Comparison of ENCODE assay signal across 8 mouse cellular contexts in genomic region chr9:48480411-48481213, GRCm38 (mm10). TPM values are rescaled to one million over a fixed set of nuclear protein-coding genes. Genes with fewer than 3 reads are reported as not detected.
DNase-seq lines count a peak whose midpoint lies in the region; ATAC-seq and TF ChIP-seq lines count a peak whose summit lies in the region.

TSS of gene Rexo2 (minus strand) at chr9:48480623.

- 1% methylated on average over 47 of the region's 49 CpGs for WGBS in kidney, embryonic 14.5 days
- WGBS in limb, embryonic 15.5 days = under 1% methylated on average over 49 of the region's 49 CpGs

- ATAC-seq in kidney, embryonic 14.5 days (ENCODE audit: low FRiP score, low TSS enrichment) = peak; percentile 98
- ATAC-seq in limb, embryonic 15.5 days (ENCODE audit: insufficient number of reproducible peaks, low FRiP score, low TSS enrichment, low read depth) = peak; percentile 97

- no peak for TF ChIP-seq CTCF in bone marrow macrophage, adult 2 months (IDR thresholded peaks at IDR 0.05; ENCODE audit: low read depth, low read length)
- TF ChIP-seq CTCF in embryonic fibroblast, embryonic 13.5 days (IDR thresholded peaks at IDR 0.05; ENCODE audit: borderline replicate concordance, insufficient read depth, low read length) = no peak

- no peaks in the 10 kb centered on the region for H3K9me3 ChIP-seq in kidney, embryonic 14.5 days (ENCODE audit: control insufficient read depth, low read length)
- no peaks in the 10 kb centered on the region for H3K9me3 ChIP-seq in limb, embryonic 15.5 days

- no peaks in the 10 kb centered on the region for H3K27me3 ChIP-seq in kidney, embryonic 14.5 days (ENCODE audit: control insufficient read depth, insufficient read depth, low read length)
- H3K27me3 ChIP-seq in limb, embryonic 15.5 days = no peaks in the 10 kb centered on the region

- DNase-seq in A20 (ENCODE audit: low read depth, low spot score) = peak; percentile 94
- peak; percentile 95 for DNase-seq in heart, adult 9 months (ENCODE audit: low spot score in 2 of 2)
- peak; percentile 86 for DNase-seq in monocyte, adult 2 months (ENCODE audit: low read depth in 1 of 2, low spot score in 2 of 2)
- peak; percentile 96 for DNase-seq in spleen, postnatal 36 days (ENCODE audit: low spot score in 2 of 2)

- peak within 1 kb of the TSS; percentile 69 for H3K4me3 ChIP-seq in bone marrow macrophage, adult 2 months (ENCODE audit: insufficient read depth, low read length)
- peak within 1 kb of the TSS; percentile 88 for H3K4me3 ChIP-seq in embryonic fibroblast, embryonic 13.5 days (ENCODE audit: insufficient read depth, low read length)
- H3K4me3 ChIP-seq in kidney, embryonic 14.5 days (ENCODE audit: low read length) = peak within 1 kb of the TSS; percentile 78
- peak within 1 kb of the TSS; percentile 92 for H3K4me3 ChIP-seq in limb, embryonic 15.5 days

- H3K4me2 ChIP-seq in kidney, embryonic 14.5 days (replicated peaks; ENCODE audit: low read depth, low read length) = peak within 1 kb of the TSS; percentile 70
- peak within 1 kb of the TSS; percentile 73 for H3K4me2 ChIP-seq in limb, embryonic 15.5 days

- TF ChIP-seq POLR2A in bone marrow macrophage, adult 2 months (IDR thresholded peaks at IDR 0.05; ENCODE audit: borderline replicate concordance, low read depth, low read length) = no peak
- peak; percentile 83 for TF ChIP-seq POLR2A in embryonic fibroblast, embryonic 13.5 days (IDR thresholded peaks at IDR 0.05; ENCODE audit: low read depth, low read length)

- peaks cover 6% of the 10 kb centered on the region for H3K36me3 ChIP-seq in kidney, embryonic 14.5 days (ENCODE audit: control insufficient read depth, insufficient read depth, low read length)
- H3K36me3 ChIP-seq in limb, embryonic 15.5 days = peaks cover 16% of the 10 kb centered on the region

- H3K9ac ChIP-seq in kidney, embryonic 14.5 days (ENCODE audit: low read depth, low read length) = peak within 1 kb of the TSS; percentile 67
- peak within 1 kb of the TSS; percentile 84 for H3K9ac ChIP-seq in limb, embryonic 15.5 days

- no peak within 1 kb of the TSS for H3K27ac ChIP-seq in bone marrow macrophage, adult 2 months (ENCODE audit: insufficient read depth, low read depth, low read length)
- peak within 1 kb of the TSS; percentile 92 for H3K27ac ChIP-seq in embryonic fibroblast, embryonic 13.5 days (ENCODE audit: insufficient read depth, low read length)
- H3K27ac ChIP-seq in kidney, embryonic 14.5 days (ENCODE audit: low read depth, low read length) = no peak within 1 kb of the TSS
- peak within 1 kb of the TSS; percentile 57; the same call in 1 of the 2 replicates for H3K27ac ChIP-seq in limb, embryonic 15.5 days

- H3K4me1 ChIP-seq in bone marrow macrophage, adult 2 months (ENCODE audit: control insufficient read depth, insufficient read depth, low read length) = peaks cover 4% of the 10 kb centered on the region; the same call in 1 of the 2 replicates
- H3K4me1 ChIP-seq in embryonic fibroblast, embryonic 13.5 days (ENCODE audit: control insufficient read depth, insufficient read depth, low read length) = peaks cover 5% of the 10 kb centered on the region
- H3K4me1 ChIP-seq in kidney, embryonic 14.5 days (ENCODE audit: control insufficient read depth, insufficient read depth, low read length) = peaks cover 4% of the 10 kb centered on the region
- H3K4me1 ChIP-seq in limb, embryonic 15.5 days = peaks cover 15% of the 10 kb centered on the region

RNA-seq across cellular contexts. Expression of gene Rexo2, which starts in this region (rescaled TPM):
- polyA plus RNA-seq in bone marrow macrophage, adult 2 months (2012; ENCODE audit: insufficient read depth, insufficient read length, missing spikeins) = 88.1 and 97.5 TPM in 2 replicates
- 239 and 250 TPM in 2 replicates for polyA plus RNA-seq in embryonic fibroblast, embryonic 13.5 days (2011; ENCODE audit: insufficient read length, low read depth, missing spikeins)
- polyA plus RNA-seq in kidney, embryonic 14.5 days (2014; fragmentation: Nextera tagmentation; extraction: Ambion mirVana) = 88.6 and 99.8 TPM in 2 replicates
- polyA plus RNA-seq in limb, embryonic 15.5 days (2015; fragmentation: Nextera tagmentation; extraction: Ambion mirVana) = 153 and 154 TPM in 2 replicates

Comparison
In these comparisons a context has a peak if more than half of its experiments do, and no peak if none do; other contexts are left out.
1. H3K27ac ChIP-seq: peak in embryonic fibroblast, embryonic 13.5 days (single experiment) and limb, embryonic 15.5 days (single experiment); none in bone marrow macrophage, adult 2 months (single experiment) and kidney, embryonic 14.5 days (single experiment).
2. Peak in every context shown above with its lines, with median percentiles within 50 percentile points of each other: DNase-seq and H3K4me3 ChIP-seq.